Mouse (Mus musculus) CD8-positive naive resting alpha-beta T cell, adult 2 months (primary cell): ENCODE data around the gene Fyco1.

Experiments used
- DNase-seq, 2 experiments: peaks; one replicate each; pipeline ENCODE4 v3.0.0; 2022; ENCODE audit warnings: low read depth in 2 of 2, low spot score in 2 of 2

Fyco1 gene

DNA sequence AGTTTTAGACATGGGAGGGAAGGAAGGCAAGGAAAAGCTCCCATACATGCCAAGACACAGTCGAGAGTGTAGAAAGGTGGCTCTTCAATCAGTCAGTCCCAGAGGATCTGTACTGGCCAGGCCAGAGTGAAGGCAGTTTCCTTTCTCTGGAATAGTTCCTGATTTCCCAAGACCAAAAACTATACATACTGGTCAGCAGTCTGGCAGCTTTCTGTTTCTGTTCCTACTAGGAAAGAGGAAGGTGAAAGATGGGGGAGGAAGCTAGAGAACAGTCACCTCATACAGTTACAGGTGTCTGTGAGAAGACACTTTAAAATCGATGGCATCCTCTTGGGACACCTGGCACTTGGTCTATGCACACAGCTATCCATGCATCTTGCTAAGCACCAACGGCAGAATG lies 36.3 kb downstream of the Fyco1 start:
- no peak for DNase-seq

DNA sequence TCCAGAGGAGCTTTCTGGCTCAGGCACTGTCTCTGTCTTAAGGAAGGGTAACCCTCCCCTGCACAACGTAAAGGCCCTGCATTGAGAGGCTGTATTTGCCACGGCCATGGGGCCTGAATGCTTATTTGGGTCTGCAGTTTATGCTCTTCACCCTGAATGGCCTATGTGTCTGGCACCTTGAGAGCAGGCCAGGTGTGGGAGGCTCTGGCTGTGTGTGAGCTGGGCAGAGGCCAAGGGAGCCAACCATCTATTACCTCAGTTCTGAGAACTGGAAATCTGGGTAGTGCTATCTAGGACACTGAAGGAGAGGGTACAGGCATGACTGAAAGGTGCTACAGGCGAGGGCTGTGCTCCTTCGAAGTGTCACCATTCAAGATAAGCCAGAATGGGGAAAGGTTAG lies 36.9 kb downstream of the Fyco1 start:
- DNase-seq, result no peak

DNA sequence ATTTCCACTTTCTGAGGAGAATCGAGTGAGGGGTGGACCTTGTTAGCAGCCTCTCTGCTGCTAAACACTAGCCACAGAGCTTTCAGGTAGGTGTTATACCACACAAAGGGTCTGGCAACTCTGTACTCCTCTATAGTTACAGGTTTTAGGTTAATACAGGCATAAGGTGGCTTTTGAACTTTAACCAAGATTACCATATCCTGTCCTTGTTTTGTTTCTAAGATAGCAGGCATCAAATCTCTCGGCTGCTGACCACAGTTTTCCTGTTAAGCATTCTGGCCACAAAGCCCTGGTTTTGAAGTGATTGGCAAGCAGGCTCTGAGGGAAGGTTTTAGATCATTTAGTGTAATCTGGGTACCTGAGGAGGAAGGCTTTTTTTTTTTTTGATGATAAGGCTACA lies 37.4 kb downstream of the Fyco1 start:
- peak; percentile 66 to 77 for DNase-seq

DNA sequence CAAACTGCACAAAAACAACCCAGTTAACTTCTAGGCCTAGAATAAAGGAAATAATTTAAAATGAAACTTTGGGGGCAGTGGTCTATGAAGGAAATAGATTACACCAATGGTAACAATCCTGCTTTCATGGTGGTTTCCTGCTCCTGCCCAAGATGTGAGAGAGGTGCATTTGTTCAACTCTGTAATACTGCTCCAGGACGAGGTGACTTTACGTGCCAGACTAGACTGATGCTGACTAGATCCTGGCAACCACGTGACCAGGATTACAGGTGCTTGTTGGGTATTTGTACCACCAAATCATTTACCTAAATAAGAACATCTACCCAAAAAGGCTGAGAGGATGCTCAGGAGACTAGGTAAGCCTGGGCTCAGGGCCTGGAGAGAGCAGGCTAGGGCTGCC lies 39.9 kb downstream of the Fyco1 start:
- no peak for DNase-seq

DNA sequence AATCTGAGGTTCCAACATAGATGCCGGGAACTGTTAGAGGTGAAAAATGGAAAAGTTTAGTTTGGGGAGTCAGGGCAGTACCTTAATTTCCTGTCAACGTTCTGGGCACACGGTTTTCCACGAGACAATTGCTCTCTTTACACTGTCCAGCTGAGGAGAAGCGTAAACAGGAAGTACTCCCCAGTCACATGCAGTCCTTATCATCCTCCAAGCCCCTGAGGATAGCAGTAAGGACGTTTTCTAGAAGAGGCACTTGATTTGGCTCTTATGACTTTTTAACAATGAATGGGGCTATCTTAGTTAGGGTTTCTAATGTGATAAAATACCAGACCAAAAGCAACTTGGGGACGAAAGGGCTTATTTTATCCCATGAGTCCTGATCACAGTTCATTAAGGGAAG lies 43.1 kb downstream of the Fyco1 start:
- no peak for DNase-seq

DNA sequence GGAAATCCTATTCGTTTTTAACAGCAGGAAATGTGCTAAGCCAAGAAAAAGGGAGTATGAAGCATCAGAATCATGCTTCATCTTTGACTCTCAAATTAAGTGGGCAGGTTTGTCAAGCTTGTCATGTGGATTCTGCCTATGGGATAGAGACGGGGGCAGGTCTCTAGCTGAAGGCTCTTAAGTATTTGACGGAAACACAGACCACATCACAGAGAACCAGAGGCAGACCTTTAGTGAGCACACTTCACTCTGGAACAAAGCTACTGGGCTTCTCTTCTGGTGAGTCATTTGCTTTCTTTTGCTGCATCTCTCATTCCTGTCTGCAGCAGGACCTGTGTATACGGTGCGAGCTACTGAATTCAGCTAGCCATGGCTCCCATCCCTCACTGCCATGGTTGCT lies 45.4 kb downstream of the Fyco1 start, which contains the start of gene Cxcr6:
TSS of gene Cxcr6 (plus strand) at position 209 of the 400 bp plus-strand sequence.
- peak; percentile 61 to 64 for DNase-seq

DNA sequence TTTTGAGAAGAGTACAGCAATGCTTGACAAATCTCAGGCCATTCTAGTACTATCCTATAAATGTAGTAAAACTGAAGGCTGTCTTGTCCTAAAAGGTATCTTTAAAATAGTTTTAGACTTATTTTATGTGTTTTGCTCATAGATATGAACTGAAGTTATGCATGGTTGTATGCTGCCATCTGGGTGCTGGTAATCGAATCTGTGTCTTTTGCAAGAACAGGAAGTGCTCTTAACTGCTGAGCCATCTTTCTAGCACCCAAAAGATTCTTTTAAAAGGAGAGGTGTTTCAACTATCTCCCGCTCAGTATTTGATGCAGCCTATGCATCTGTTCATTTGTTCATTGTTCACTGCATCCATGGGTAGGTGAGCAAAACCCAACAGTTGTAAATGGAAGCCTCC lies 46.5 kb downstream of the Fyco1 start:
- DNase-seq, result no peak

DNA sequence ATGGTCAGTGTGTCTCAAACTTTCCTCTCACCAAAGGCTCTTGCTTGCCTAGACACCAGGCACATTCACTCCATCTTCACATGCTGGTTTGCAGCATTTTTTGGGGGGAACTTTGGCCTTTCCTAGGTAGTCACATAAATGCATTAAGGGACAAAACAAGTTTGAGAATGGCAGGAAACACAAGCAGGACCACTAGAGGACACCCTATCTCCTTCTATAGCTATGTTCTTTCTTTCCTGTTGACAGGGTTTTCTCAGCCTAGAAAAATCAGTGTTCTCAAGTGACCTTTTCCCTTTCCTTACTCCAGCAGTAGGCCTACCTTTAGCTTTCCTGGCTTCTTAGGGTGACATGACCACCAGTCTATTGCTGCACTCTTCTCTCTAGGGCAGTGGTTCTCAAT lies 48.8 kb downstream of the Fyco1 start:
- DNase-seq, result no peak

DNA sequence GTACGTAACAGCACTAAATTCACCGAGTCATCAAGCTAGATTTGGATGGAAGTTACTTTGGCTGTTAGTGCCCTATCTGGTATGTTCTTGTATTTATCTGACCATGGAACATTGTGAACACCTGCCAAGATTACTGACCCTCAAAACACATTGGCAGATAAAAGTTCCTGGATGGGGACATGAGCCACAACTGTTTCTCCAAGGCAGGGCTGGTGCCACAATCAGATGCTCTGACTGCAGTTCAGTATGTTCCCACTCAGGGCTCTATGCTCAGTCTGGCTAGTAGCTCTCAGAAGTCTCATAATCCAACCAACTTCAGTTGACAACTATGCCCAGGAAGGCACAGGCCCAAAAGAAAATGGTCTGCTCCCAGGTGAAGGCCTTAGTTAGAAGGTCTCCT lies 49.3 kb downstream of the Fyco1 start:
- no peak for DNase-seq

DNA sequence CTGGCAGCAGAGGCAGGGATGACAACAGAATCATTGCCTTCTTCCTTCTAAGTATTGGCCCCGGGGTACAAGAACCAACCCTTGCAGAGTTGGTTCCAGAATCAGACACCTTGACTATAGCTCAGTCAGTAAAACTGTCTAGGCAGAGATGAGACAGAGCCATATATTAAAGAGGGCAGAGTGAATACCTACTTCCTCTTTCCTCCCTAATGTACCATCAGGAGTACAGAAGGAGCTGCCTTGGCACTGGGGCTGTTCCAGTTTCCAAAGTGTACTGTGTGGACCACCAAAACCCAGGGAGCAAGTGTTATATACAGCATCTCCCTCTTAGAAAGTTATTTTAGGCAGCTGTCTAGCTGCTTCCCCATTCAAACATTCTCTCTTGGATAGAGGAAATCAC lies 50.2 kb downstream of the Fyco1 start:
- DNase-seq, result no peak

DNA sequence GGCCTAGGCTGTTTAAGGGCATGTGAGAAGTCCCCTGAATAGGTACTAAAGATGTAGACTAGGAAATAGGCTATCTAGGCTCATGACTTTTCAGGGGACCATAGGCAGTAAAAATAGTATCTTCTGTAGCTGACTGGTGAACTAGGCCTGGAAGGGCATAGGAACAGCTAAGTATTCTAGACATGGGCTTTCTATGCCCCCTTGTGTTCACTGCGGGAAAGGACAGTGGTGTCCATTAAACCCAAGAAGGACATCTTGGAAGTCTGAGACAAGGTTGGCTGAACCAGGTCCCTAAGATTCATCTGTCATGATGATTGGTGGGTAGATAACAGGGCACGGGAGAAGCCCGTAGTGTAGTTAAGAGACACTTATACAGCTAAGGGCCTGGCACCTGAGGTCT lies 55.5 kb downstream of the Fyco1 start:
- peak; percentile 45 to 64 for DNase-seq

DNA sequence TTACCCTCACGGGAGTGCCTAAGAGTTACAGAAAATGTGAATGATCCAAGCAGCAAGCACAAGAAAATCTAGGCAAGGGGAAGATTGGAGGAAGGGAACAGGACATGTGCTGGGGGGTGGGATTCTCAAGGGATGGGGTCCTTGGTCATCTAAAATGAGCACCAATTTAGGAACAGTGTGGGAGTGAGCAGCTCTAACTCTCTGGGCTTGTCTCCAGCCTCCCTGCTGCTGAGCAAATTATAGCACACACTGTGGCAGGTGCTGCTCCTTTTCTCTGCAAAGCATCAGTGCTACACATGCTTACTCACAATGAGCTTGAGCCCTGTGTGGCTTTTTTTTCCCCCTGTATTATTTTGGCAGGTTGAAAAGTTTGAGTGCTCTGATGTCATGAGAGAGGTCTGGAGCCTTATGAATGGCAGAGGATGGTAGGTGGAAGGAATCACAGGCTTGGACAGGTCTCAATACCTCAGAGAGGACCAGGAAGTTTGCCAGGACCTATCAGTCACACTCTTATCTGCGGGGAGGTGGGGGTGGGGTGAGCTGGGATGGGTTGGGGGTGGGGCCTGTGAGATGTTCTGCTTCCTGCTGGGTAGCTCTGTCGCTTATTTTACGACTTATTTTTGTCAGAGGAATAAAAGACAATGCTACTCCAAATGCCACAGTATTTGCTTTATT lies 62.7 kb downstream of the Fyco1 start:
- no peak for DNase-seq

DNA sequence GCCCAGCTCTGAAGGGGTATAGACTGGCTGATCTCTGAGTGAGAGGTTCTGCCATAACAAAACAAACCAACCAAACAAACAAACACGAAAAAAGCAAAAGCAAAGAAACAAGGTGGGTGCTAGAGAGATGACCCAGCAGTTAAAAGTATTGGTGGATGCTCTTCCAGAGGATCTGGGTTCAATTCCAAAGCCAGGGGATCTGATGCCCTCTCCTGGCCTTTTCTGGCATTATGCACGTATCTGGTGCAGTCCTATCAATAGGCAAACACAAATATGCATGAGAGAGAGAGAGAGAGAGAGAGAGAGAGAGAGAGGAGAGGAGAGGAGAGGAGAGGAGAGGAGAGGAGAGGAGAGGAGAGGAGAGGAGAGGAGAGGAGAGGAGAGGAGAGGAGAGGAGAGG lies 78.4 kb downstream of the Fyco1 start:
- DNase-seq, result peak in 1 of 2 experiments; percentile 61

DNA sequence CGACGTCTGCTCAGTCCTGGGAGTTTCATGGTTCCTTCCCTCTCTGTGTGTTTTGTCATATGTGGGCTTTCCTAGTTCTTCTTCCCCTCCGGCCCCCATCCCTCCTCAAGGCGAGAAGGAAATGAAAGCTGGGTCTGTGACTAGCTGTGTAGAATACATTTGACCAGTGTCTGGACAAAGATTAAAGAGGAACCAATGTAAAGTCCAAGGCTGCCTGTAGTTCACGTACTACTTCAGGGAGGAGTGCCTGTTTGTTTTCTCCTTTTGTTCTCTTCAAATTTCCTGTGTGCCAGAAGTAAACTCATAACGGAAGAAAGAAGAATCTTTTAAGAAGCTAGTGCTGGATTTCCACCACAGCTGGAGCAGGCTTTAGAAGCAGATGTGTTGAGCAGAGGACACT lies 82.2 kb downstream of the Fyco1 start:
- DNase-seq, result no peak

DNA sequence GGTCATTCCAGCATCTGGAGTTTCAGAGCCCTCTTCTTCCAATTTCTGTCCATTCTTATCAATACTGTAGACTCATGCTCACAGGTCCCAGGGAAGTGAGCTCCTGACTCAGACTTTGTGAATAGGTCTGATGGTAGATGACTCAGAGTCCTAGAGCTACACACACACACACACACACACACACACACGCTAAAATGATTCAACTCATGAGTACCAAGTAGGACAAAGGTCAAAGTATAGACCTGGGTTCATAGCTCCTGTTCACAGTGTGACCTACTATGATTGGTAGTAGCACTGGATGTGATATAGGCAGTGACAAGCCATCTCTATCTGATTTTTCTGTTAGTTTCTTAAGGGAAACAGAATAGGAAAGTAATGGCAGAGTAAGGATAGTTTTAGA lies 83.3 kb downstream of the Fyco1 start:
- no peak for DNase-seq

DNA sequence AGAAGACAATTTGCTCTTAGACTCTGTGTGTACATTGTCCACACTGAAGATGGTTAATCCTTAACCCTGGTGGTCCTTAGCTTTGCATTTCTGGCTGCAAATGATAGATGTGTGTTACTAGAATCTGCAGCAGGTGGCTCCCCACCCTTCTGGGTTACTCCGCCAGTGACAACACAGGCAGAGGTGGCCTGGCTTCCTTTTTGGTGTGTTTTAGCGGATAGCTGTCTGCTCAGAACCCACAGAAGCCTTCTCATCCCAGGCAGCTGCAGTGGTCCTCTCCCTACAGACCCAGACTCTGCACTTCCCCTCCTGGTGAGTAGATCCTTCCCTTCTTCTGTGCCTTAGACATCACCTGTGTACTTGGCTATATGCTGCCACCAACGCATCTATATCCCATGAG lies 84.7 kb downstream of the Fyco1 start:
- DNase-seq, result peak in 1 of 2 experiments; percentile 47

DNA sequence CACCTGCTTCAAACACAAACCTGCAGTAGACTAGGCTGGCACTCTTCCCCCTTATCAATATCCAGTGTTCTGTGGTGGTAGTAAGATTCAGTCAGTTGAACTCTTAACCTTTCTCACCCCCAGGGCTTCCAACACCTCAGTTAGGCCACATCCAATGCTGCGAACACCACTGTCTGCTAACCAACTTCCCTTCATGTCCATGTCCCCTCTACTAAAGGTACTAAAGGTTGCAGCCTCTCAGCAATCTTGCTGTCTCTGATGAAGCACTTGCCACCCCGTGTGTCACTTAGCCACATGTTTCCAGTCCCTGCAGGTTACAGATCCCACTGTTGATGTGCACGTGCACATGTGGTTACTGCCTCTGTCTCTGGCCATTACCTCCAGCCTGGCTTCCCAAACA lies 87.9 kb downstream of the Fyco1 start:
- peak in 1 of 2 experiments; percentile 44 for DNase-seq

DNA sequence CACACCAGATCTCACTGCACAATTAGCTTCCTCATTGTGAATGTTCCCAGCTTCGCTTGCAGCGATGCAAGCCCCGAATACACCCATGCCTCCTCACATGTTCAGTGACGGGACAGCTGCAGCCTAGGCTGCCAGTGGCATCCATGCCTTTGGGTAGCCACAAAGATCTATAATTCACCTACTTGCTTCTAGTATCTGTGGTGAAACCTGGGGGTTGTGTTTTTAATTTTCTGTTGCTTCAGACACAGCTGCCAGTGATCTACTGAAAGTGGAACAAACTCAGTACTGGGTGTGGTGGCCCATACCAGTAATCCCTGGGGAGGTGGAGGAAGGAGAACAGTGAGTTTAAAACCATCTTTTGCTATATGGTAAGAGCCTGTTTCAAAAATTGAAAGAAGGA lies 88.8 kb downstream of the Fyco1 start:
- no peak for DNase-seq

DNA sequence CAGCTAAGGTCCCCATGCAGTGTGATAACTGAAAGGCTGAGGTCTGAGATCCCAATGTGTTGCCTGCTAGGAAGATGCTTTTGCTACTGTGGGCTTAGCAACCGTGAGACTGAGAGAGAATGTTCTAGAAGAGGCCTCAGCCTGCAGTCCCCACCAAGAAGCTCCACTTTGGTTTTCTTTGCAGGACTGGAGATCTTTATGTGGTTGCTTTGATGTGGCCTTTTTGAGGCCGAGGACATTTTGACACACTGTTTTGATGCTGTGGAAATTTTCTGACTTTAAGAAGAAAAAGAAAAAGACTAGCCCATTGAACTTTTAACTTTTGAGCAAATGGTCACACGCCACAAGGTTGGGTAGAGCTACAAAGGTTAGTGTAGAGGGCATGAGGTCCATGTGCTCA lies 90.9 kb downstream of the Fyco1 start:
- no peak for DNase-seq

DNA sequence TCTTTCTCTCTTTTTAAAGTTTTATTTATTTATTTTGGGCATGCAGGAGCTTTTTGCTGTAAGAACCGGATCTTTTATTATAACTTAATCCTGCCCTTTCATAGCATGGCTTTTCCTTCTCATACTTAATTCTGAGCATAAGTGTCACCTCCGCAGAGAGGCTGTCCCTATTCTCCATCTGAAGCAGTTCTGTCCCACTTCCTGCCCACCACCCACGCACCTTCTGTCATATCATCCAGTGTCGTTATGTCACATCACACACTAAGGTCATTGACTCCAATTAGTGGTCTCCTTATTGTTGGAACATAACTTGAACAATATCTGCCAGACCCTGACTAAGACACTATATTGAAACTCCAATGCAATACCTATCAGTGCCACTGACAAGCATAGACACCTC lies 93.1 kb downstream of the Fyco1 start:
- DNase-seq, result no peak

DNA sequence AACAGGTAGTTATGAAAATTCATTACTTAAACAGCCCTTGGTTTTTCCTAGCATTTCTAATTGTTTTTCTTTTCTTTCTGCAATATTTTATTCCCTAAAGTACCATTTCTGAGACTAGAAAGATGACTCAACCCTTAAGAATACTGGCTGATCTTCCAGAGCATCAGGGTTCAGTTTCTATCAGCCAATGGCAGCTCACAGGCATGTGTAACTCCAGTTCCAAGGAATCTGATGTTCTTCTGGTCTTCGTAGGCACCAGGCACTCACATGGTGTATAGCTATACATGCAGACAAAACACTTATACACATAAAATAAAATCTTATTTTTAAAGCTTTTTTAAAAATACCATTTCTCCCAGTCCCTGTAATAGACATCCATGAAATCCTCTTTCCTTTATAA lies 93.5 kb downstream of the Fyco1 start:
- no peak for DNase-seq

DNA sequence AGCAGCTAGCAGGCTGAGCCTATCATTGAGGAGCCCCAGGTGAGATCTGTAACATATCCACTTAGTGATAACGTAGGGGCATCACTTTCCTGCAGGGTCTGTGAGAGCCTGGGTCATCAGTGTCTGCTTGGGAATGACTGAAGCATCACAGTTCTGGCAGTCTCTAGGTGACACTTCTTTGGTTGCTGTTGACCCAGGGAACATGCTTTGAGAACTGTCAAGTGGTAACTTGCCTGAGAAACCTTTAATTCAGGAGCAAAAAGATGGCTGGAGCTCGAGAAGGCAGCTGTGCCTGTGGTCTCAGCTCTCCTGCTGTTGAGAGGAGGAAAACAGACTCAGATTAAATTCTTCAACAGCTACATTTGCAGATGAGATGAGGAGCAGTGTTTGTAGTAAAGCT lies 94.4 kb downstream of the Fyco1 start:
- no peak for DNase-seq

DNA sequence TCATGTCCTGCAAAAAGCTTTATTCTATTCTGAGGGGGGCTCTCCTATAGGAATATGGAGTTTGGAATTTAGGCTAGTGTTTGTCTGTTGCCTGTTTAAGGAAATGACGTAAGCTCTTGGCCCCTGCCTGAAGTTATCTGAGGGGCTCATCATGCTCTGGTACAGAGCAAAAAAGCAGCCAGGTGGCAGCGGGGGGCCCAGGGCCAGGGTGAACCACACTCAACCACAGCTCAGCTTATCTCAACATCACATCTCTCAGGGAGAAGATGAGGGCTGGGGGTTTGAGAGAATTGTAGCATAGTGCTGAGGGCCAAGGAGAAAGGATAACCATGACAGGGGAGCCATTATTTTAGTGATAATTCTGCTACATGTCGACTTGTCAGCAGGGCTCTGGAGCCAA lies 94.9 kb downstream of the Fyco1 start:
- DNase-seq, result peak; percentile 80 to 87

DNA sequence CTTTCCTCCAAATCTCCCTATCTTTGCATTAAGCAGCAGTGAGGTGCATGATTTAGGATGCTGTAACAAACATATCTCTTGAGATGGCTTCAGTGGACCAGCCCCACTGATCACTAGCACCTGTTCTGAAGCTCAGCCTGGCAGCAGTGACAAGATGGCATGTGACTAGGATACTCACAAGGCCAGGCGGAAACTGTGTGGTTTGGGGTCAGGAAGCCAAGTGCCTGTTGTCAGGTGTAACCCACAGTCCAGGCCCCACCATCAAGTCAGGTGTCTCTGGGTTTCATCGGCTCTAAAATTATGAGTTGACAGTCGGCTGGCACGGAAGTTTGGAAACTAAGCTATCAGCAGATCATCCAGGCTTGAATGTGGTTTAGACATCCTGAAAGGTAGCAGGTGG lies 97.4 kb downstream of the Fyco1 start:
- DNase-seq, result peak; percentile 91 to 93
